Mouse (Mus musculus) forebrain, embryonic 12.5 days (tissue): ENCODE measurements around the gene Rex2. TPM values are rescaled to one million over a fixed set of nuclear protein-coding genes. Genes with fewer than 3 reads are reported as not detected.
A peak's percentile ranks its signal among the peaks of the same experiment; 100 is the strongest.
"Not testable (repeated sequence)": the region's sequence is repeated elsewhere in the genome, so short reads cannot be mapped to it uniquely, and the experiment has no call there.

Source experiments
- ATAC-seq: fragments of 200-750 bp; cut with Nextera tagmentation; 2 replicates; pipeline ENCODE4 v1.8.0; 2017; ENCODE audit warnings: moderate TSS enrichment; ENCODE audit not compliant: low FRiP score
- H3K27ac ChIP-seq: fragments of 300-500 bp; sonication (generic); 2 replicates; pipeline ENCODE4 v1.5.1; 2016; ENCODE audit warnings: mild to moderate bottlenecking
- H3K27me3 ChIP-seq: fragments of 300-500 bp; sonication (generic); 2 replicates; pipeline ENCODE4 v1.6.1; 2016; ENCODE audit warnings: mild to moderate bottlenecking
- H3K36me3 ChIP-seq: fragments of 300-500 bp; sonication (generic); replicated peaks from 2 replicates; pipeline ENCODE4 v1.6.1; 2016; ENCODE audit warnings: mild to moderate bottlenecking
- H3K4me1 ChIP-seq: fragments of 300-500 bp; sonication (generic); 2 replicates; pipeline ENCODE4 v1.6.1; 2016
- H3K4me2 ChIP-seq: fragments of 300-500 bp; sonication (generic); 2 replicates; pipeline ENCODE4 v1.6.1; 2016; ENCODE audit warnings: mild to moderate bottlenecking, moderate library complexity
- H3K4me3 ChIP-seq: fragments of 300-500 bp; sonication (generic); replicated peaks from 2 replicates; pipeline ENCODE4 v1.5.1; 2016; ENCODE audit warnings: mild to moderate bottlenecking
- H3K9ac ChIP-seq: fragments of 300-500 bp; sonication (generic); 2 replicates; pipeline ENCODE4 v1.6.1; 2016; ENCODE audit warnings: mild to moderate bottlenecking
- H3K9me3 ChIP-seq: fragments of 300-500 bp; sonication (generic); 2 replicates; pipeline ENCODE4 v1.6.1; 2016
- WGBS: fragments of 180-500 bp; shearing (Covaris S2); methylation state at CpG from one replicate; pipeline ENCODE4 v1.1.7; 2016; 5-methylcytosine and 5-hydroxymethylcytosine counted together
- polyA plus RNA-seq: library from polyadenylated mRNA; unstranded; fragments of >200 nt; fragmentation: Nextera tagmentation; extraction: Ambion mirVana; gene quantifications from 2 replicates; pipeline ENCODE4 v1.2.1, GENCODE M21; 2016

Rex2 gene
- not detected in 2 replicates for polyA plus RNA-seq

GRCm38 (mm10) chr4:147021550-147021949, at the start of gene Rex2:
Gene Rex2, plus strand, starts transcription at chr4:147021850.
- not testable (repeated sequence) for H3K36me3 ChIP-seq, H3K9ac ChIP-seq, H3K4me3 ChIP-seq, H3K9me3 ChIP-seq, ATAC-seq, H3K4me1 ChIP-seq, H3K27me3 ChIP-seq, H3K4me2 ChIP-seq, H3K27ac ChIP-seq
- WGBS: no CpG with 5 or more reads among the region's 6 CpGs

DNA sequence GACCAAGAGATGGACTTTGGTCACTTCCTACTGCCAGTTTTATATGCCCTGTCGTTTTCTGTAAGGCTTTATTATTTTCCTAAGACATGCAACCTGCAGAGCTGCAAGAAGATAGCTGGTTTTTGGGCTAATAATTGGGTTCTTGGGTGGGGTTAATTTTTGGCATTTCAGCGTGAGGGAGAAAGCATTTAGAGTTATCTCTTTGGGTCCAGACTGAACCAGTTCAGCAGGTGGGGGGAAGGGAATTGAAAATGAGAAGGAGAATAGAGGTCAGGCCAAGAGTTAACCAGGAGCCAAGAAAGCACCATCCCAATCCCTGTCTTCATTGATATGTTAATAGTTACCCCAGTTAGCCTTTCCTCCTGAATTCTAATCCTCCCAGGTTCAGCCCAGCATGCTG, 45.1 kb upstream of the Rex2 start:
- not testable (repeated sequence) for H3K4me3 ChIP-seq, H3K27ac ChIP-seq, ATAC-seq, H3K27me3 ChIP-seq, H3K9ac ChIP-seq, H3K4me1 ChIP-seq, H3K4me2 ChIP-seq, H3K36me3 ChIP-seq, H3K9me3 ChIP-seq
- whole genome bisulfite sequencing: 14% methylated on average over 2 of the region's 2 CpGs

GRCm38 (mm10) chr4:147018400-147018799, 3.2 kb upstream of the Rex2 start:
- no CpG with 5 or more reads among the region's 1 CpGs for WGBS
- H3K4me1 ChIP-seq, H3K4me3 ChIP-seq, H3K9ac ChIP-seq, H3K4me2 ChIP-seq, H3K27ac ChIP-seq, ATAC-seq, H3K9me3 ChIP-seq, H3K27me3 ChIP-seq, H3K36me3 ChIP-seq: not testable (repeated sequence)

- H3K4me3 ChIP-seq: not testable (repeated sequence)
- 56% methylated on average over 1 of the region's 1 CpGs for WGBS
Measured at GRCm38 (mm10) chr4:147026374-147026773, 4.7 kb downstream of the Rex2 start.

GRCm38 (mm10) chr4:147031308-147032036, 9.8 kb downstream of the Rex2 start:
- not testable (repeated sequence) for H3K27ac ChIP-seq, H3K4me1 ChIP-seq, H3K27me3 ChIP-seq, H3K36me3 ChIP-seq, H3K9me3 ChIP-seq, H3K9ac ChIP-seq, H3K4me2 ChIP-seq, H3K4me3 ChIP-seq
- 0 out of 2 replicates have a peak, but pooled peaks have one; percentile 36 for ATAC-seq
- 88% methylated on average over 1 of the region's 2 CpGs for WGBS

More at GRCm38 (mm10) chr4:147026374-147026773, 4.7 kb downstream of the Rex2 start:
- ATAC-seq, H3K27ac ChIP-seq, H3K9ac ChIP-seq, H3K36me3 ChIP-seq, H3K4me2 ChIP-seq, H3K27me3 ChIP-seq, H3K9me3 ChIP-seq, H3K4me1 ChIP-seq: not testable (repeated sequence)

- not testable (repeated sequence) for H3K9me3 ChIP-seq, H3K4me3 ChIP-seq, H3K4me1 ChIP-seq, ATAC-seq, H3K4me2 ChIP-seq, H3K27ac ChIP-seq, H3K27me3 ChIP-seq, H3K36me3 ChIP-seq, H3K9ac ChIP-seq
- WGBS: 90% methylated on average over 3 of the region's 3 CpGs
Measured at GRCm38 (mm10) chr4:147063768-147064167, 42.1 kb downstream of the Rex2 start.

GRCm38 (mm10) chr4:147065861-147066260, 44.2 kb downstream of the Rex2 start:
- not testable (repeated sequence) for H3K4me2 ChIP-seq, H3K36me3 ChIP-seq, H3K27me3 ChIP-seq, H3K9ac ChIP-seq, H3K9me3 ChIP-seq, H3K4me1 ChIP-seq, H3K27ac ChIP-seq, H3K4me3 ChIP-seq, ATAC-seq
- 99% methylated on average over 3 of the region's 3 CpGs for WGBS

DNA sequence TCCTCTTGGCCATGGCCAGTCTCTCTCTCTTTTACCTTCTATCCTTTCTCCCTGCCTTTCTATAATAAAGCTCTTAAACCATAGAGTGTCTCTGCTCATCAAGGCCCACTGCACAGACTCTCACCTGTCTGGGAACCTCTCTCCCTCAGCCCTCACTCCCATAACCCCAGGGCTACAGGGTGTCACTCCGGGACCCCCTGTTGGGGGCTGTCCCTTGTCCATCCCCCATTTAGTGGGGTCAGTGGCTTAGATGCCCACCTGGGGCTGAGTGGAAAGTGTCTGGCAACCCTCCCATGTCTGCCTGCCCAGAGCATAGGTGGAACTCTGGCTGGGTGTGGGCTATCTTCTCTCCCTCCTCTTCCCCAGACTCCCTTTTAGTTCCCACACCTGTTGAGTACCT, 44.7 kb downstream of the Rex2 start:
- H3K4me3 ChIP-seq: not testable (repeated sequence)

GRCm38 (mm10) chr4:147095641-147096040, 74.0 kb downstream of the Rex2 start:
- not testable (repeated sequence) for H3K27ac ChIP-seq, H3K4me3 ChIP-seq, ATAC-seq, H3K4me1 ChIP-seq, H3K9ac ChIP-seq, H3K36me3 ChIP-seq, H3K4me2 ChIP-seq, H3K27me3 ChIP-seq
- H3K9me3 ChIP-seq: peaks cover 16% of the 10 kb centered on the region
- 67% methylated on average over 2 of the region's 2 CpGs for WGBS

More for the DNA sequence above, 44.7 kb downstream of the Rex2 start:
- not testable (repeated sequence) for H3K4me2 ChIP-seq, H3K9me3 ChIP-seq, H3K36me3 ChIP-seq, H3K27me3 ChIP-seq, H3K4me1 ChIP-seq, ATAC-seq, H3K27ac ChIP-seq, H3K9ac ChIP-seq
- WGBS: 84% methylated on average over 1 of the region's 1 CpGs

GRCm38 (mm10) chr4:147101666-147102626, 80.3 kb downstream of the Rex2 start:
- 1% methylated on average over 91 of the region's 109 CpGs for WGBS

GRCm38 (mm10) chr4:147103814-147104213, 82.2 kb downstream of the Rex2 start:
- H3K4me1 ChIP-seq, H3K27me3 ChIP-seq, H3K9me3 ChIP-seq, H3K27ac ChIP-seq, H3K4me2 ChIP-seq, H3K4me3 ChIP-seq, H3K36me3 ChIP-seq, H3K9ac ChIP-seq, ATAC-seq: not testable (repeated sequence)
- 53% methylated on average over 4 of the region's 4 CpGs for WGBS

More at GRCm38 (mm10) chr4:147101666-147102626, 80.3 kb downstream of the Rex2 start:
- H3K36me3 ChIP-seq, H3K27ac ChIP-seq, H3K4me1 ChIP-seq, H3K9me3 ChIP-seq, H3K27me3 ChIP-seq: not testable (repeated sequence)
- Histone ChIP-seq H3K4me2 (peak overlapping the region; percentile 72), H3K4me3 (peak overlapping the region; percentile 51), H3K9ac (peak overlapping the region; percentile 42; the same call in 1 of the 2 replicates)
- ATAC-seq: peak; percentile 91
